Mouse (Mus musculus) lung, postnatal 0 days (tissue): ENCODE data around the gene Tmem106a.

Experiments
- CTCF ChIP-seq: IDR thresholded peaks from 2 replicates; pipeline ENCODE4 v1.5.1; 2016; ENCODE audit warnings: antibody characterized with exemption, mild to moderate bottlenecking
- EP300 ChIP-seq: IDR thresholded peaks from 2 replicates; pipeline ENCODE4 v1.6.1; 2016; ENCODE audit warnings: antibody characterized with exemption, mild to moderate bottlenecking, control low read depth

GRCm38 (mm10) chr11:101588868-101589267 lies 6.8 kb downstream of the Tmem106a start:
- TF ChIP-seq CTCF (no peak), EP300 (no peak)
